Mouse (Mus musculus) thymus, postnatal 0 days (tissue): ENCODE measurements around the gene Ankrd55. TPM values are rescaled to one million over a fixed set of nuclear protein-coding genes. Genes with fewer than 3 reads are reported as not detected.

Source experiments
- DNase-seq: peaks from one replicate; pipeline ENCODE4 v3.0.0-alpha.2; 2015; ENCODE audit warnings: low spot score
- polyA plus RNA-seq: library from polyadenylated mRNA; unstranded; fragments of >200 nt; fragmentation: Nextera tagmentation; extraction: Ambion mirVana; gene quantifications from 2 replicates; pipeline ENCODE4 v1.2.1, GENCODE M21; 2015

The Ankrd55 gene
- polyA plus RNA-seq, 1 experiment from 2014 or later = 1.9 TPM

GRCm38 (mm10) chr13:112342971-112343627, 54.8 kb downstream of the Ankrd55 start:
- DNase-seq = no peak

- no peak for DNase-seq
Measured at GRCm38 (mm10) chr13:112343628-112344009, 55.4 kb downstream of the Ankrd55 start.

GRCm38 (mm10) chr13:112344270-112344864, 56.1 kb downstream of the Ankrd55 start:
- DNase-seq = no peak

- DNase-seq = no peak
Measured at GRCm38 (mm10) chr13:112345542-112345941, 57.3 kb downstream of the Ankrd55 start.

- DNase-seq = no peak
Measured at GRCm38 (mm10) chr13:112346031-112346430, 57.8 kb downstream of the Ankrd55 start.

- no peak for DNase-seq
Measured at GRCm38 (mm10) chr13:112346659-112347142, 58.5 kb downstream of the Ankrd55 start.

- DNase-seq = no peak
Measured at GRCm38 (mm10) chr13:112348250-112348649, 60.0 kb downstream of the Ankrd55 start.

- no peak for DNase-seq
Measured at GRCm38 (mm10) chr13:112348896-112349484, 60.7 kb downstream of the Ankrd55 start.

- DNase-seq = no peak
Measured at GRCm38 (mm10) chr13:112349500-112349899, 61.2 kb downstream of the Ankrd55 start.

GRCm38 (mm10) chr13:112351943-112352342, 63.7 kb downstream of the Ankrd55 start:
- DNase-seq = no peak

GRCm38 (mm10) chr13:112354109-112354867, 66.0 kb downstream of the Ankrd55 start:
- DNase-seq = no peak

- peak; percentile 68 for DNase-seq
Measured at GRCm38 (mm10) chr13:112354958-112355357, 66.7 kb downstream of the Ankrd55 start.

- no peak for DNase-seq
Measured at GRCm38 (mm10) chr13:112355794-112356486, 67.7 kb downstream of the Ankrd55 start.

- no peak for DNase-seq
Measured at GRCm38 (mm10) chr13:112361575-112361974, 73.3 kb downstream of the Ankrd55 start.

- DNase-seq = no peak
Measured at GRCm38 (mm10) chr13:112363218-112363617, 75.0 kb downstream of the Ankrd55 start.

GRCm38 (mm10) chr13:112363746-112364145, 75.5 kb downstream of the Ankrd55 start:
- DNase-seq = no peak

- DNase-seq = no peak
Measured at GRCm38 (mm10) chr13:112364698-112365097, 76.4 kb downstream of the Ankrd55 start.

- no peak for DNase-seq
Measured at GRCm38 (mm10) chr13:112365303-112365702, 77.1 kb downstream of the Ankrd55 start.

- no peak for DNase-seq
Measured at GRCm38 (mm10) chr13:112365762-112366161, 77.5 kb downstream of the Ankrd55 start.

GRCm38 (mm10) chr13:112366321-112367029, 78.2 kb downstream of the Ankrd55 start:
- DNase-seq = no peak

- DNase-seq = no peak
Measured at GRCm38 (mm10) chr13:112371729-112372128, 83.5 kb downstream of the Ankrd55 start.
